Mouse (Mus musculus) CH12.LX (cell line): ENCODE results near the gene Mest. TPM values are rescaled to one million over a fixed set of nuclear protein-coding genes. Genes with fewer than 3 reads are reported as not detected.

ENCODE experiments used
- DNase-seq: peaks from one replicate; pipeline ENCODE4 v3.0.0-alpha.2; 2013; ENCODE audit errors: extremely low read depth
- H3K27ac ChIP-seq: 2 replicates; pipeline ENCODE4 v1.5.1; 2012; ENCODE audit warnings: low read depth, mild to moderate bottlenecking, control low read depth, moderate library complexity; ENCODE audit not compliant: insufficient read depth
- H3K27me3 ChIP-seq: replicated peaks from 2 replicates; pipeline ENCODE3; 2012; ENCODE audit warnings: inconsistent platforms
- H3K36me3 ChIP-seq, 2 experiments: replicated peaks in 1 of 2; 2 replicates each; pipeline versions ENCODE3 to v1.6.1; 2012; ENCODE audit warnings: inconsistent platforms in 1 of 2, low read length in 1 of 2, mild to moderate bottlenecking in 1 of 2, mixed read lengths in 1 of 2, moderate library complexity in 1 of 2; ENCODE audit not compliant: control insufficient read depth in 1 of 2, insufficient read depth in 1 of 2
- H3K4me1 ChIP-seq, 2 experiments: 2 replicates each; pipeline ENCODE4 v1.6.1; 2012; ENCODE audit warnings: inconsistent platforms in 1 of 2, moderate library complexity in 1 of 2; ENCODE audit not compliant: insufficient read depth in 2 of 2, control insufficient read depth in 1 of 2
- H3K4me2 ChIP-seq: 2 replicates; pipeline ENCODE4 v1.6.1; 2012; ENCODE audit warnings: low read depth, mild to moderate bottlenecking, control low read depth; ENCODE audit not compliant: poor library complexity, insufficient read depth, severe bottlenecking
- H3K4me3 ChIP-seq, 3 experiments: fragments of 150-350 bp in 1 of 3; sonication (generic) in 1 of 3; replicated peaks in 1 of 3; 2 replicates each; pipeline versions ENCODE3 to v1.5.1; 2011 to 2012; ENCODE audit warnings: low read depth in 2 of 3, low read length in 2 of 3, mild to moderate bottlenecking in 2 of 3, moderate library complexity in 2 of 3, control low read depth in 1 of 3, improper control_type of control experiment in 1 of 3, inconsistent platforms in 1 of 3, mixed read lengths in 1 of 3; ENCODE audit not compliant: poor library complexity in 1 of 3
- H3K79me2 ChIP-seq: replicated peaks from 2 replicates; pipeline ENCODE4 v1.6.1; 2012; ENCODE audit warnings: mild to moderate bottlenecking, moderate library complexity; ENCODE audit not compliant: control insufficient read depth, poor library complexity, insufficient read depth, severe bottlenecking; ENCODE audit errors: extremely low read depth
- H3K9ac ChIP-seq: 2 replicates; pipeline ENCODE4 v1.6.1; 2012; ENCODE audit warnings: low read depth, mild to moderate bottlenecking, control low read depth, moderate library complexity; ENCODE audit not compliant: insufficient read depth
- H3K9me3 ChIP-seq: replicated peaks from 2 replicates; pipeline ENCODE3; 2012; ENCODE audit warnings: low read length, inconsistent platforms, mixed read lengths
- BHLHE40 ChIP-seq: IDR thresholded peaks from 2 replicates; pipeline ENCODE4 v1.6.1; 2011; ENCODE audit warnings: mild to moderate bottlenecking, low read depth, low read length, improper control_type of control experiment
- CHD1 ChIP-seq: IDR thresholded peaks from 2 replicates; pipeline ENCODE4 v1.6.1; 2012; ENCODE audit warnings: low read depth, low read length, improper control_type of control experiment, inconsistent platforms
- CHD2 ChIP-seq: IDR thresholded peaks from 2 replicates; pipeline ENCODE4 v1.6.1; 2011; ENCODE audit warnings: low read length, improper control_type of control experiment
- E2F4 ChIP-seq: IDR thresholded peaks from 2 replicates; pipeline ENCODE4 v1.6.1; 2011; ENCODE audit warnings: low read depth, low read length, improper control_type of control experiment; ENCODE audit not compliant: insufficient replicate concordance
- ELF1 ChIP-seq: IDR thresholded peaks from 2 replicates; pipeline ENCODE4 v1.6.1; 2014; ENCODE audit warnings: low read depth, mild to moderate bottlenecking, inconsistent platforms, low read length, improper control_type of control experiment
- EP300 ChIP-seq: IDR thresholded peaks from 2 replicates; pipeline ENCODE4 v1.6.1; 2011; ENCODE audit warnings: low read length, improper control_type of control experiment
- ETS1 ChIP-seq: conservative IDR thresholded peaks from 2 replicates; pipeline ENCODE4 v1.6.1; 2012; ENCODE audit warnings: low read depth, mild to moderate bottlenecking, inconsistent platforms, low read length, improper control_type of control experiment, moderate library complexity
- HCFC1 ChIP-seq: IDR thresholded peaks from 2 replicates; pipeline ENCODE4 v1.6.1; 2012; ENCODE audit warnings: low read depth, mild to moderate bottlenecking, inconsistent platforms, low read length, improper control_type of control experiment
- JUND ChIP-seq: conservative IDR thresholded peaks from 2 replicates; pipeline ENCODE4 v1.6.1; 2011; ENCODE audit warnings: low read depth, low read length, improper control_type of control experiment
- MAZ ChIP-seq: IDR thresholded peaks from 2 replicates; pipeline ENCODE4 v1.6.1; 2012; ENCODE audit warnings: low read depth, mild to moderate bottlenecking, inconsistent platforms, low read length, improper control_type of control experiment, moderate library complexity
- MYC ChIP-seq: IDR thresholded peaks from 2 replicates; pipeline ENCODE4 v1.6.1; 2011; ENCODE audit warnings: low read depth, mild to moderate bottlenecking, improper control_type of control experiment, low read length
- NELFE ChIP-seq: IDR thresholded peaks from 2 replicates; pipeline ENCODE4 v1.6.1; 2011; ENCODE audit warnings: low read depth, low read length, improper control_type of control experiment
- POLR2AphosphoS2 ChIP-seq: IDR thresholded peaks from 2 replicates; pipeline ENCODE4 v1.6.1; 2011; ENCODE audit warnings: low read depth, low read length, improper control_type of control experiment
- RAD21 ChIP-seq: IDR thresholded peaks from 2 replicates; pipeline ENCODE4 v1.6.1; 2011; ENCODE audit warnings: low read depth, mild to moderate bottlenecking, low read length, improper control_type of control experiment, moderate library complexity
- SMC3 ChIP-seq: IDR thresholded peaks from 2 replicates; pipeline ENCODE4 v1.6.1; 2011; ENCODE audit warnings: low read depth, low read length, improper control_type of control experiment
- TBP ChIP-seq: conservative IDR thresholded peaks from 2 replicates; pipeline ENCODE4 v1.6.1; 2011; ENCODE audit warnings: low read depth, low read length, improper control_type of control experiment
- TCF12 ChIP-seq: IDR thresholded peaks from 2 replicates; pipeline ENCODE4 v1.6.1; 2014; ENCODE audit warnings: low read depth, mild to moderate bottlenecking, inconsistent platforms, low read length, improper control_type of control experiment
- USF1 ChIP-seq: IDR thresholded peaks from 2 replicates; pipeline ENCODE4 v1.6.1; 2014; ENCODE audit warnings: low read depth, mild to moderate bottlenecking, inconsistent platforms, low read length, improper control_type of control experiment
- USF2 ChIP-seq: conservative IDR thresholded peaks from 2 replicates; pipeline ENCODE4 v1.6.1; 2011; ENCODE audit warnings: low read depth, low read length, improper control_type of control experiment
- ZNF384 ChIP-seq: IDR thresholded peaks from 2 replicates; pipeline ENCODE4 v1.6.1; 2012; ENCODE audit warnings: low read depth, low read length, improper control_type of control experiment, inconsistent platforms
- dilution Hi-C: fragments of 300-500 bp; cut with MboI; formaldehyde crosslinking; loops from 2 replicates; pipeline ENCODE4 v1.14.3; 2020; ENCODE audit warnings: low sequenced_read_pairs; ENCODE audit not compliant: extremely low pct_unique_long_range_greater_than_20kb, extremely low pct_ligation_motif_present
- in situ Hi-C: fragments of 300-500 bp; cut with MboI; formaldehyde crosslinking; loops from 3 replicates; pipeline ENCODE4 v1.14.3; 2019; ENCODE audit warnings: low sequenced_read_pairs, low pct_ligation_motif_present, low pct_unique_long_range_greater_than_20kb, mixed read lengths
- polyA plus RNA-seq: library from polyadenylated mRNA; unstranded; fragments of >175 nt; gene quantifications from 2 replicates; pipeline ENCODE4 v1.2.1, GENCODE M21; 2012; ENCODE audit warnings: low read depth; ENCODE audit not compliant: insufficient read length
- total RNA-seq, 2 experiments: library from RNA; depleted of rRNA; stranded (reverse); fragments of 300-350 nt in 1 of 2; fragments of >200 nt in 1 of 2; gene quantifications; 2 replicates each; pipeline ENCODE4 v1.2.3; 2012 to 2014

The Mest gene
- total and polyA plus RNA-seq, 3 experiments, result 0.13 TPM; not detected in 2

- Histone ChIP-seq H3K4me3 (no peak overlapping the region), H3K9ac (no peak overlapping the region), H3K9me3 (no peaks in the 10 kb centered on the region), H3K36me3 (peaks cover 6 to 41% of the 10 kb centered on the region in 2 experiments), H3K27me3 (no peaks in the 10 kb centered on the region)
- dilution Hi-C loops, result no loop called here
- no peak for TF ChIP-seq TBP
- no peak for TF ChIP-seq ELF1
- no peak for TF ChIP-seq MYC
- TF ChIP-seq TCF12, result no peak
- no peak for TF ChIP-seq POLR2AphosphoS2
- no peak for TF ChIP-seq E2F4
- TF ChIP-seq, all 38 proteins: peak for 0
- no peak overlapping the region for H3K27ac ChIP-seq
- no peaks in the 10 kb centered on the region for H3K79me2 ChIP-seq
- in situ Hi-C loops, result no loop called here
- H3K4me1 ChIP-seq, result no peaks in the 10 kb centered on the region; a peak in 1 of 4 replicates
- H3K4me2 ChIP-seq, result no peak overlapping the region
- no peak for DNase-seq
Measured at GRCm38 (mm10) chr6:30749892-30750291, 26.5 kb downstream of the Mest start.

- H3K4me3 ChIP-seq, result no peak overlapping the region
- H3K36me3 ChIP-seq, result peaks cover 6 to 38% of the 10 kb centered on the region in 2 experiments
- no peak overlapping the region for H3K4me2 ChIP-seq
- H3K79me2 ChIP-seq, result no peaks in the 10 kb centered on the region
- dilution Hi-C loops, result no loop called here
- no peaks in the 10 kb centered on the region; a peak in 1 of 4 replicates for H3K4me1 ChIP-seq
- H3K9ac ChIP-seq, result no peak overlapping the region
- TF ChIP-seq CHD2, result no peak
- no peak for TF ChIP-seq MAZ
- TF ChIP-seq ELF1, result no peak
- TF ChIP-seq MYC, result no peak
- no peak for TF ChIP-seq CHD1
- TF ChIP-seq SMC3, result no peak
- no peak for TF ChIP-seq RAD21
- TF ChIP-seq TCF12, result no peak
- TF ChIP-seq POLR2AphosphoS2, result no peak
- no peak for TF ChIP-seq USF1
- TF ChIP-seq NELFE, result no peak
- TF ChIP-seq ETS1, result no peak
- TF ChIP-seq HCFC1, result no peak
- TF ChIP-seq ZNF384, result no peak
- no peak for TF ChIP-seq EP300
- no peak for TF ChIP-seq USF2
- no peak for TF ChIP-seq E2F4
- no peak for TF ChIP-seq JUND
- TF ChIP-seq BHLHE40, result no peak
- no peak for DNase-seq
- H3K9me3 ChIP-seq, result no peaks in the 10 kb centered on the region
- in situ Hi-C loops, result no loop called here
- no peaks in the 10 kb centered on the region for H3K27me3 ChIP-seq
- no peak overlapping the region for H3K27ac ChIP-seq
Measured at GRCm38 (mm10) chr6:30750482-30750881, 27.1 kb downstream of the Mest start.
